Mouse (Mus musculus) CH12.LX (cell line): ENCODE data around the gene Extl1. TPM values are rescaled to one million over a fixed set of nuclear protein-coding genes. Genes with fewer than 3 reads are reported as not detected.

Experiments used
- DNase-seq: peaks from one replicate; pipeline ENCODE4 v3.0.0-alpha.2; 2013; ENCODE audit errors: extremely low read depth
- H3K27ac ChIP-seq: 2 replicates; pipeline ENCODE4 v1.5.1; 2012; ENCODE audit warnings: low read depth, mild to moderate bottlenecking, control low read depth, moderate library complexity; ENCODE audit not compliant: insufficient read depth
- H3K27me3 ChIP-seq: replicated peaks from 2 replicates; pipeline ENCODE3; 2012; ENCODE audit warnings: inconsistent platforms
- H3K36me3 ChIP-seq, 2 experiments: replicated peaks in 1 of 2; 2 replicates each; pipeline versions ENCODE3 to v1.6.1; 2012; ENCODE audit warnings: inconsistent platforms in 1 of 2, low read length in 1 of 2, mild to moderate bottlenecking in 1 of 2, mixed read lengths in 1 of 2, moderate library complexity in 1 of 2; ENCODE audit not compliant: control insufficient read depth in 1 of 2, insufficient read depth in 1 of 2
- H3K4me1 ChIP-seq, 2 experiments: 2 replicates each; pipeline ENCODE4 v1.6.1; 2012; ENCODE audit warnings: inconsistent platforms in 1 of 2, moderate library complexity in 1 of 2; ENCODE audit not compliant: insufficient read depth in 2 of 2, control insufficient read depth in 1 of 2
- H3K4me2 ChIP-seq: 2 replicates; pipeline ENCODE4 v1.6.1; 2012; ENCODE audit warnings: low read depth, mild to moderate bottlenecking, control low read depth; ENCODE audit not compliant: poor library complexity, insufficient read depth, severe bottlenecking
- H3K4me3 ChIP-seq, 3 experiments: fragments of 150-350 bp in 1 of 3; sonication (generic) in 1 of 3; replicated peaks in 1 of 3; 2 replicates each; pipeline versions ENCODE3 to v1.5.1; 2011 to 2012; ENCODE audit warnings: low read depth in 2 of 3, low read length in 2 of 3, mild to moderate bottlenecking in 2 of 3, moderate library complexity in 2 of 3, control low read depth in 1 of 3, improper control_type of control experiment in 1 of 3, inconsistent platforms in 1 of 3, mixed read lengths in 1 of 3; ENCODE audit not compliant: poor library complexity in 1 of 3
- H3K79me2 ChIP-seq: replicated peaks from 2 replicates; pipeline ENCODE4 v1.6.1; 2012; ENCODE audit warnings: mild to moderate bottlenecking, moderate library complexity; ENCODE audit not compliant: control insufficient read depth, poor library complexity, insufficient read depth, severe bottlenecking; ENCODE audit errors: extremely low read depth
- H3K9ac ChIP-seq: 2 replicates; pipeline ENCODE4 v1.6.1; 2012; ENCODE audit warnings: low read depth, mild to moderate bottlenecking, control low read depth, moderate library complexity; ENCODE audit not compliant: insufficient read depth
- H3K9me3 ChIP-seq: replicated peaks from 2 replicates; pipeline ENCODE3; 2012; ENCODE audit warnings: low read length, inconsistent platforms, mixed read lengths
- BHLHE40 ChIP-seq: IDR thresholded peaks from 2 replicates; pipeline ENCODE4 v1.6.1; 2011; ENCODE audit warnings: mild to moderate bottlenecking, low read depth, low read length, improper control_type of control experiment
- CHD1 ChIP-seq: IDR thresholded peaks from 2 replicates; pipeline ENCODE4 v1.6.1; 2012; ENCODE audit warnings: low read depth, low read length, improper control_type of control experiment, inconsistent platforms
- CHD2 ChIP-seq: IDR thresholded peaks from 2 replicates; pipeline ENCODE4 v1.6.1; 2011; ENCODE audit warnings: low read length, improper control_type of control experiment
- CTCF ChIP-seq, 2 experiments: IDR thresholded peaks in 1 of 2; conservative IDR thresholded peaks in 1 of 2; 2 replicates each; pipeline ENCODE4 v1.5.1; 2011 to 2012; ENCODE audit warnings: low read depth in 2 of 2, low read length in 2 of 2, improper control_type of control experiment in 1 of 2, inconsistent platforms in 1 of 2, mild to moderate bottlenecking in 1 of 2, moderate library complexity in 1 of 2
- E2F4 ChIP-seq: IDR thresholded peaks from 2 replicates; pipeline ENCODE4 v1.6.1; 2011; ENCODE audit warnings: low read depth, low read length, improper control_type of control experiment; ENCODE audit not compliant: insufficient replicate concordance
- ELF1 ChIP-seq: IDR thresholded peaks from 2 replicates; pipeline ENCODE4 v1.6.1; 2014; ENCODE audit warnings: low read depth, mild to moderate bottlenecking, inconsistent platforms, low read length, improper control_type of control experiment
- EP300 ChIP-seq: IDR thresholded peaks from 2 replicates; pipeline ENCODE4 v1.6.1; 2011; ENCODE audit warnings: low read length, improper control_type of control experiment
- ETS1 ChIP-seq: conservative IDR thresholded peaks from 2 replicates; pipeline ENCODE4 v1.6.1; 2012; ENCODE audit warnings: low read depth, mild to moderate bottlenecking, inconsistent platforms, low read length, improper control_type of control experiment, moderate library complexity
- GABPA ChIP-seq: IDR thresholded peaks from 2 replicates; pipeline ENCODE4 v1.6.1; 2012; ENCODE audit warnings: low read depth, low read length, improper control_type of control experiment, inconsistent platforms; ENCODE audit not compliant: insufficient replicate concordance
- HCFC1 ChIP-seq: IDR thresholded peaks from 2 replicates; pipeline ENCODE4 v1.6.1; 2012; ENCODE audit warnings: low read depth, mild to moderate bottlenecking, inconsistent platforms, low read length, improper control_type of control experiment
- IRF4 ChIP-seq: IDR thresholded peaks from 2 replicates; pipeline ENCODE4 v1.6.1; 2014; ENCODE audit warnings: low read depth, mild to moderate bottlenecking, inconsistent platforms, low read length, improper control_type of control experiment
- JUN ChIP-seq: IDR thresholded peaks from 2 replicates; pipeline ENCODE4 v1.6.1; 2011; ENCODE audit warnings: low read depth, mild to moderate bottlenecking, low read length, improper control_type of control experiment, moderate library complexity; ENCODE audit not compliant: insufficient read depth
- JUND ChIP-seq: conservative IDR thresholded peaks from 2 replicates; pipeline ENCODE4 v1.6.1; 2011; ENCODE audit warnings: low read depth, low read length, improper control_type of control experiment
- KAT2A ChIP-seq: IDR thresholded peaks from 2 replicates; pipeline ENCODE4 v1.6.1; 2012; ENCODE audit warnings: low read length, improper control_type of control experiment, inconsistent platforms; ENCODE audit not compliant: insufficient replicate concordance
- MAFK ChIP-seq: IDR thresholded peaks from 2 replicates; pipeline ENCODE4 v1.6.1; 2011; ENCODE audit warnings: low read length, improper control_type of control experiment; ENCODE audit not compliant: insufficient replicate concordance
- MAX ChIP-seq: IDR thresholded peaks from 2 replicates; pipeline ENCODE4 v1.6.1; 2011; ENCODE audit warnings: low read length, improper control_type of control experiment
- MAZ ChIP-seq: IDR thresholded peaks from 2 replicates; pipeline ENCODE4 v1.6.1; 2012; ENCODE audit warnings: low read depth, mild to moderate bottlenecking, inconsistent platforms, low read length, improper control_type of control experiment, moderate library complexity
- MEF2A ChIP-seq: IDR thresholded peaks from 2 replicates; pipeline ENCODE4 v1.6.1; 2014; ENCODE audit warnings: low read depth, mild to moderate bottlenecking, inconsistent platforms, low read length, improper control_type of control experiment, borderline replicate concordance
- MXI1 ChIP-seq: IDR thresholded peaks from 2 replicates; pipeline ENCODE4 v1.6.1; 2011; ENCODE audit warnings: mild to moderate bottlenecking, low read depth, low read length, improper control_type of control experiment
- MYC ChIP-seq: IDR thresholded peaks from 2 replicates; pipeline ENCODE4 v1.6.1; 2011; ENCODE audit warnings: low read depth, mild to moderate bottlenecking, improper control_type of control experiment, low read length
- NELFE ChIP-seq: IDR thresholded peaks from 2 replicates; pipeline ENCODE4 v1.6.1; 2011; ENCODE audit warnings: low read depth, low read length, improper control_type of control experiment
- NRF1 ChIP-seq: IDR thresholded peaks from 2 replicates; pipeline ENCODE4 v1.6.1; 2014; ENCODE audit warnings: low read depth, mild to moderate bottlenecking, inconsistent platforms, low read length, improper control_type of control experiment, moderate library complexity
- PAX5 ChIP-seq: IDR thresholded peaks from 2 replicates; pipeline ENCODE4 v1.6.1; 2012; ENCODE audit warnings: low read length, inconsistent platforms, mixed read lengths
- POLR2A ChIP-seq: IDR thresholded peaks from 2 replicates; pipeline ENCODE4 v1.6.1; 2011; ENCODE audit warnings: low read depth, mild to moderate bottlenecking, improper control_type of control experiment, low read length
- POLR2AphosphoS2 ChIP-seq: IDR thresholded peaks from 2 replicates; pipeline ENCODE4 v1.6.1; 2011; ENCODE audit warnings: low read depth, low read length, improper control_type of control experiment
- RAD21 ChIP-seq: IDR thresholded peaks from 2 replicates; pipeline ENCODE4 v1.6.1; 2011; ENCODE audit warnings: low read depth, mild to moderate bottlenecking, low read length, improper control_type of control experiment, moderate library complexity
- RCOR1 ChIP-seq: conservative IDR thresholded peaks from 2 replicates; pipeline ENCODE4 v1.6.1; 2012; ENCODE audit warnings: low read depth, mild to moderate bottlenecking, inconsistent platforms, low read length, improper control_type of control experiment
- SIN3A ChIP-seq: IDR thresholded peaks from 2 replicates; pipeline ENCODE4 v1.6.1; 2012; ENCODE audit warnings: low read length, improper control_type of control experiment, inconsistent platforms
- SMC3 ChIP-seq: IDR thresholded peaks from 2 replicates; pipeline ENCODE4 v1.6.1; 2011; ENCODE audit warnings: low read depth, low read length, improper control_type of control experiment
- TBP ChIP-seq: conservative IDR thresholded peaks from 2 replicates; pipeline ENCODE4 v1.6.1; 2011; ENCODE audit warnings: low read depth, low read length, improper control_type of control experiment
- TCF12 ChIP-seq: IDR thresholded peaks from 2 replicates; pipeline ENCODE4 v1.6.1; 2014; ENCODE audit warnings: low read depth, mild to moderate bottlenecking, inconsistent platforms, low read length, improper control_type of control experiment
- UBTF ChIP-seq: IDR thresholded peaks from 2 replicates; pipeline ENCODE4 v1.6.1; 2012; ENCODE audit warnings: low read depth, mild to moderate bottlenecking, inconsistent platforms, low read length, improper control_type of control experiment, moderate library complexity
- USF1 ChIP-seq: IDR thresholded peaks from 2 replicates; pipeline ENCODE4 v1.6.1; 2014; ENCODE audit warnings: low read depth, mild to moderate bottlenecking, inconsistent platforms, low read length, improper control_type of control experiment
- USF2 ChIP-seq: conservative IDR thresholded peaks from 2 replicates; pipeline ENCODE4 v1.6.1; 2011; ENCODE audit warnings: low read depth, low read length, improper control_type of control experiment
- ZC3H11A ChIP-seq: IDR thresholded peaks from 2 replicates; pipeline ENCODE4 v1.6.1; 2012; ENCODE audit warnings: low read depth, mild to moderate bottlenecking, inconsistent platforms, low read length, improper control_type of control experiment
- ZKSCAN1 ChIP-seq: IDR thresholded peaks from 2 replicates; pipeline ENCODE4 v1.6.1; 2012; ENCODE audit warnings: low read depth, inconsistent platforms, low read length, improper control_type of control experiment, borderline replicate concordance
- ZMIZ1 ChIP-seq: IDR thresholded peaks from 2 replicates; pipeline ENCODE4 v1.6.1; 2012; ENCODE audit warnings: low read depth, mild to moderate bottlenecking, inconsistent platforms, low read length, improper control_type of control experiment
- ZNF384 ChIP-seq: IDR thresholded peaks from 2 replicates; pipeline ENCODE4 v1.6.1; 2012; ENCODE audit warnings: low read depth, low read length, improper control_type of control experiment, inconsistent platforms
- dilution Hi-C: fragments of 300-500 bp; cut with MboI; formaldehyde crosslinking; loops from 2 replicates; pipeline ENCODE4 v1.14.3; 2020; ENCODE audit warnings: low sequenced_read_pairs; ENCODE audit not compliant: extremely low pct_unique_long_range_greater_than_20kb, extremely low pct_ligation_motif_present
- in situ Hi-C: fragments of 300-500 bp; cut with MboI; formaldehyde crosslinking; loops from 3 replicates; pipeline ENCODE4 v1.14.3; 2019; ENCODE audit warnings: low sequenced_read_pairs, low pct_ligation_motif_present, low pct_unique_long_range_greater_than_20kb, mixed read lengths
- polyA plus RNA-seq: library from polyadenylated mRNA; unstranded; fragments of >175 nt; gene quantifications from 2 replicates; pipeline ENCODE4 v1.2.1, GENCODE M21; 2012; ENCODE audit warnings: low read depth; ENCODE audit not compliant: insufficient read length
- total RNA-seq, 2 experiments: library from RNA; depleted of rRNA; stranded (reverse); fragments of 300-350 nt in 1 of 2; fragments of >200 nt in 1 of 2; gene quantifications; 2 replicates each; pipeline ENCODE4 v1.2.3; 2012 to 2014

Gene Extl1
- total and polyA plus RNA-seq, 3 experiments, result 0.54 to 4.5 (median 1.6) TPM

DNA sequence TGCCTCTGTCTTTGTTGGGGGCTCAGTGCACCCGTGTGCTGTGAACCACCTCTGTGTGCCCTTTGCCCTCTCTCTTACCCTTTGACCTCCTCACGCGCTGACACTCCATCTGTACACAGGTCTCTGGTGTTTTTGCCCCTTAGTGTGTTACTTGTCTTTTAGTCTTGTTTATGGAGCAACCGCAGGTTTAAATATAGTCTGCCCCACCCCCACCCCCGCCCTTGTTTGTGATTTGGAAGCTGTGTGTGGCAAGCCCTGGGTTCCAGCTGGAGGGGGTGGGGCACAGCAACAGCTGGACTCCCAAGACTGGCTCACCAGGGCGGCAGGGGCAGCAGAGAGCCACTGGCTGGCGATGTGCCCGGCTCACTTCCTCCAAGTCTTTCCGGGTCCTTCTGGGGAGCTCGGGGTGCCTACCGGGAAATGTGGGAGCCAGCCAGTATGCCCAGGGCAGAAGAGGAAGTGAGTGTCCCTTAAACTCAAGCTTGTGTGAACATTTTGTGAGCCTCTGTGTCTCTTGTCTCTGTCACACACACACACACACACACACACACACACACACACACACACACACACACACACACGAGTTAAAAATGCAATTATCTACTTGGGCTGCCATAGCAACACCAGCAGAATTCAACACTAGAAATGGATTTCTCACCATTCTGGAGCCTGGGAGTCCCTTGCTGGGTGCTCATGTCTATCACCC, 76.1 kb downstream of the Extl1 start:
- Histone ChIP-seq H3K9ac (no peak overlapping the region), H3K27me3 (no peaks in the 10 kb centered on the region), H3K4me1 (peaks cover 4 to 20% of the 10 kb centered on the region in 2 experiments), H3K4me2 (peak overlapping the region; percentile 47), H3K9me3 (no peaks in the 10 kb centered on the region), H3K27ac (no peak overlapping the region), H3K79me2 (no peaks in the 10 kb centered on the region), H3K36me3 (no peaks in the 10 kb centered on the region), H3K4me3 (peak overlapping the region in 1 of 3 experiments; percentile 16)
- dilution Hi-C loops, result no loop called here
- in situ Hi-C loops, result loop anchor here (5.0 kb wide), 1 partner anchor 45 kb away; no protein-coding TSS in a partner anchor
- TF ChIP-seq NELFE, result no peak
- TF ChIP-seq EP300, result no peak
- TF ChIP-seq CTCF (conservative IDR thresholded peaks at IDR 0.05 in 1 of 2, IDR thresholded peaks at IDR 0.05 in 1 of 2; ENCODE audit: low read depth in 2 of 2, low read length in 2 of 2), result peak in 1 of 2 experiments; percentile 59; a peak in 2 of 4 replicates
- no peak for TF ChIP-seq ZKSCAN1
- TF ChIP-seq PAX5, result no peak
- TF ChIP-seq TCF12, result 0 out of 2 replicates have a peak, but pooled peaks have one; percentile 31
- TF ChIP-seq E2F4, result no peak
- no peak for TF ChIP-seq MYC
- TF ChIP-seq POLR2A, result no peak; the same call in 1 of the 2 replicates
- TF ChIP-seq CHD2, result peak; percentile 70
- no peak for TF ChIP-seq NRF1
- no peak for TF ChIP-seq UBTF
- TF ChIP-seq ZNF384, result no peak
- peak; percentile 59; the same call in 1 of the 2 replicates for TF ChIP-seq IRF4
- TF ChIP-seq ZC3H11A, result no peak
- TF ChIP-seq MAFK, result no peak
- TF ChIP-seq MAZ, result no peak
- TF ChIP-seq RCOR1, result no peak
- no peak for TF ChIP-seq TBP
- peak; percentile 76 for TF ChIP-seq SIN3A
- no peak for TF ChIP-seq MAX
- TF ChIP-seq MEF2A, result peak; percentile 45; the same call in 1 of the 2 replicates
- no peak for TF ChIP-seq USF2
- TF ChIP-seq RAD21, result peak; percentile 43
- peak; percentile 34; the same call in 1 of the 2 replicates for TF ChIP-seq ETS1
- TF ChIP-seq ZMIZ1, result no peak
- TF ChIP-seq USF1, result no peak
- TF ChIP-seq BHLHE40, result peak; percentile 61
- peak; percentile 32 for TF ChIP-seq SMC3
- TF ChIP-seq KAT2A, result no peak
- peak; percentile 67 for TF ChIP-seq ELF1
- TF ChIP-seq POLR2AphosphoS2, result no peak
- TF ChIP-seq JUN, result no peak
- TF ChIP-seq CHD1, result no peak
- TF ChIP-seq JUND, result no peak
- no peak for TF ChIP-seq GABPA
- TF ChIP-seq HCFC1, result peak; percentile 53
- no peak for TF ChIP-seq MXI1
- no peak for DNase-seq
